Mouse (Mus musculus) cerebellum, postnatal 4 days (tissue): ENCODE data around the gene Mrpl37.
"Not testable (repeated sequence)": the region's sequence is repeated elsewhere in the genome, so short reads cannot be mapped to it uniquely, and the experiment has no call there.

Experiments
- DNase-seq, 2 experiments: peaks; one replicate each; pipeline ENCODE4 v3.0.0; 2022; ENCODE audit warnings: low spot score in 2 of 2, mixed read lengths in 1 of 2

The Mrpl37 gene

DNA sequence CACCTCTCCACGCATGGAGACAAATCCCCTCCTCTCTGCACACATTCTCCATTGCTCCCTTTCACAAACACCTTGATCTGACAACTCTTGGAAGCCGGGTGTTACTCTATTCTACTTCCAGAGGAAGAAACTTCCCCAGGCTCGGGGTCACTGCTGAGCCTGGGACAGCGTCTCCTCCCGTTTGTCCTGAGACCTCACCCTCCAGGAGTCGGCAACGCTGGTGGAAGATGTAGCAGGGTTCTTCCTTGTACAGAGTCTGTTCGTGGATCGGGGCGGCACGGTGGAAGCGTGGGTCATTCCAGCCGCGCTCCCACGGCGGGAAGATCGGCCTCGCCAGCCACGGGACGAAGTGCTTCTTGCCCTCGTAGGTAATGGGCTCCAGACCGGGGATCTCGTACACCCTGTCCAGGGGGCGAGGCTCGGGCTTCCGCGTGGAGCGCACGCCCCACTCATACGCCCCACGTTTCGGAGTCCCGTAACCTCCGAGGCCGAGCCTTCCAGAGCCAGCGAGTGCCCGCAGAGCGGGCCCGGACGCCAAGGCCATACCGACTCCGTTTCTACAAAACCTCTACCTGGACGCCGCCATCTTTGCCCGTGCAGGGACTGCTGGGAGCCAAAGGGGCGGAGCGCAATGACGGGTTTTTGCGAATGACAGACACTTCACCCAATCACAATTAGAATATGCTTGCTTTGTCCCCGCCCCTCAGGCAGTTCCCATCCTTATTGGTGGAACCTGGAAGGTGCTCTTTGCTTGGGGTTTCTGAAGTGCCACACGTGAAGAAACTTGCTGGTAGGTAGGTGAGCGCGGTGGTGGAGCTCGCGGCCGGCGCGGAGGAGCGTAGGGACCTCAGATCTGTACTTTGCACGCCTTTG, at the start of gene Mrpl37, which contains the start of gene Cyb5rl:
TSS of gene Mrpl37 (minus strand) at position 617 of the 873 bp plus-strand sequence.
TSS of gene Cyb5rl (plus strand) at position 737 of the 873 bp plus-strand sequence.
- DNase-seq = peak; percentile 87 to 96

DNA sequence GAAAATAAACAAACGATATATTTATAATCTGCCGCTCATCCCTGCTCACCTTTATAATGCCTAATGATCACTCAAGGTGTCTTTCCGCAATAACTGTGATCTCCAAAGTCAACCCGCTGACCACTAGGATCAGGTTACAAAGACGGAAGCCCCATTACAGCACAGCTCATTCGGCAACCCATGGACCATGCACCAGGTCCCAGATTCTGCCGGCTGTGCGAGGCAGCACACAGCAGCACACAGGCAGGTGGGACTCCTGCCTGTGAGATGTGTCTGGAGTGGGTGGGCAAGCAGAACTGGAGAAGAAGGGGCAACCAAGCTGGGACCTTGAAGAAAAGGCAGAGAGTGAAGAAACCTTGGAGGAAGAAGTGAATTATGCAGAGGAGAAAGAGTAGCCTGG, 47.6 kb upstream of the Mrpl37 start:
- no peak for DNase-seq

GRCm38 (mm10) chr4:107109181-107109580, 42.5 kb upstream of the Mrpl37 start:
- DNase-seq = not testable (repeated sequence)

DNA sequence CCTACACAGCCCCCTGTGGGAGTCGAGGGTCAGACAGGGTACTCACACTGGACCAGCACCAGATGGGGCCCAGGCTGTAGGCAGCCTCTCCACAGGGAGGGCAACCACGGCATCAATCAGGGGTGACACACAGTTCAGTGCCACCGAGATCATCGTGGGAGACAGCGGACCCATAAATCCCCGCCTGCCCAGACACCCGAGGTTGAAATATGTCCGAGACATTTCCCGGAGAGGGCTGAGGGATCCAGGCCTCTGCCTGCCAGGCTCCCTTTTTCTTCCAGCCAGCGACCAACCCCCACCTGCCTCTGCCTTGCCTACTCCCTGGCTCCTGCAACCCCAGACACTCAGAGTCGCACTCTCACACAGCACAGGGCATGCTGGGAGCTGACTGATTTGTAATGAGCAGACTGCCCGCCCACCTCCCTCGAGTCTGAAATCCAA, 41.6 kb upstream of the Mrpl37 start:
- DNase-seq = no peak

- DNase-seq = no peak
Observed at GRCm38 (mm10) chr4:107106777-107107176, 40.1 kb upstream of the Mrpl37 start.

DNA sequence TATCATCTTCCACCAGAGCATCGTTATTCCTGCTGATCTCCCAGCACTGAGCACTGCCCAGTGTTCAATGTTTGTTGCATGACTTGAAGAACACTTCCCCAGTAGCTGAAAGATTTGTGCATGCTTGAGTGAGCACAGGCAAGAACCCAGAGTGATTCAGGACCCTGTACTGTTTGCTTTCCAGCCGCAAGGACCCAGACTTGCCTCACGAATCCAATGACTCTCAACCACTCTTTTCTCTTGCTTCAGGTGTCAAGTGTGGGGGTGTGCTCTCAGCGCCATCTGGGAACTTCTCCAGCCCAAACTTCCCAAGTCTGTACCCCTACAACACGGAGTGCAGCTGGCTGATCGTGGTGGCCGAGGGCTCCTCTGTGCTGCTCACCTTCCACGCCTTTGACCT, 35.6 kb upstream of the Mrpl37 start:
- no peak for DNase-seq

DNA sequence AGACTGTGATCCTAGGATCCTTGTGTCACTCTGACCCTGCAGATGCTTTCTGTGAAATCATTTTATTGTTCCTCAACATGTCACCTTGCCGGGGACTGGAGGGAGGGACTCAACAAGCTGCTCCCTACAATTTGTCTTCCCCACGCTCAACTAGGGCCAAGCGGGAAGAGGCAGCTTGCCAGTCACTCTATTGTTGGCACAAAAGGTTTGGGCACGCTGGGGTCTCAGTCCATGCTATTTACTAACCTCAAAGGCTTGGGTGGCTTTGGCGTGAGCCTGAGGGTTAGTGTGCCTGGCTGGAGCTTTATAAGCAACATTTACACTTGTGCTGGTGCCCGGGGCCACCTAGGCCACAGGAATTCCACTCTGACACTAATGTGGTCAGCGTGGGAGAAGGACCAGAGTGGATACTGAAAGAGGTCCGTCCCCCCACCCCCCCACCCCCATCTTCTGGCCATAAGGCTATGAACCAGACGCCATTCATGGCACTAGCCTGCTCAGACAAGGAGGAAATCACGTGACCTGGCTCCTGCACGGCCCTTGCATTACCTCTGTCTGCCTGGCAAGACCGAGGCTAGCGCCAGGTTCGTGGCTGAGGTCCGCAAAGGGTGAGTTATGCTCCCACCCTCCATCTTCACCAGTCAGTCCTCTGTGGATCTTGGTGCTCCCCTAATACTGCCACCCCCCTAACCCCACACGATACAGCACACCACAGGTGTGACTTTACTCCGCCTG, 32.3 kb upstream of the Mrpl37 start:
- no peak for DNase-seq

- DNase-seq = no peak
Observed at GRCm38 (mm10) chr4:107098375-107098774, 31.7 kb upstream of the Mrpl37 start.

- DNase-seq = no peak
Observed at GRCm38 (mm10) chr4:107097871-107098270, 31.2 kb upstream of the Mrpl37 start.

DNA sequence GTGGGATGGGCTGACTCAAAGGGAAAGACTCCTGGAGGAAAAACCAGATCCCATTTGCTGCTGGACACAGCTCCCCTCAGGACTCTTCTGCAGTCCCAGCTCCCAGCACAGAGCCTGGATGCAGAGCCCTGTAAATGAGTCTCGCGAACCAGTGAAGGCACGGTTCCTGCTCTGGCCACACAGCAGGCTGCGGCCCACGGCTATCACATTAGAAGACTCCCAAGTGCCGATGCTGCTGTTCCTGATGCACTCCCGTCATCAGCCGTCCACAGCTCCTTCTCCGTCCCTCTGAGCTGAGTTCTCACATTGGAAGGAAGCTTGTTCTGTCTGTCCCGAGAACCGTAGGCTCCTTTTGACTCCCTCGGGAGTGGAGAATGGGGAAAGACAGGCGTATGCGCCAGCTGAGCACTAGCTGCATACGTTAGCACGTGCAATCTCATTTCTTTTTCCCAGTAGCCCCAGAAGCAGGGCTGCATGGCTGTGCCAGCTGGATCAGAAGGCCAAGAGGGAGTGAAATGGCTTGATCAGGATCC, 30.2 kb upstream of the Mrpl37 start, which contains the start of gene Cdcp2:
TSS of gene Cdcp2 (plus strand) at position 51 of the 533 bp plus-strand sequence.
- DNase-seq = no peak

- DNase-seq = peak in 1 of 2 experiments; percentile 60
Observed at GRCm38 (mm10) chr4:107096043-107096442, 29.4 kb upstream of the Mrpl37 start.

- no peak for DNase-seq
Observed at GRCm38 (mm10) chr4:107094484-107095187, 28.0 kb upstream of the Mrpl37 start.

DNA sequence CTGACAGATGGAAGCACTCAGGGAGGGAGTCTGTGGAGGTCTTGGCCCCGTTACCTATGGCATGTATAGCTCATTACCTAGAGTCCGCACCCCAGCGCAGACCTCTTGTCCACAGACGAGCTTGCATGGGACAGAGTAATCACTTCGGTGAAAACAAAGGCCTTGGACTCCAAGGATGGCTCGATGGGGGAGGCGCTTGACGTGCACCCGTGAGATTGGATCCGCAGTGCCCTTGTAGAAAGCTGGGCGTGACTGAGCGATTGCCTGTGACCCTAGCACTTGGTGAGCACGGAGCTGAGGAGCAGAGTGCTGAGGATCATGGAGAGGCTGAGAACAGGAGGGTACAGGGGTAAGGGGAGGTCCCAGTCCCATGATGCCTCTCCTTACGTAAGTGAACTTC, 25.0 kb upstream of the Mrpl37 start:
- DNase-seq = no peak

DNA sequence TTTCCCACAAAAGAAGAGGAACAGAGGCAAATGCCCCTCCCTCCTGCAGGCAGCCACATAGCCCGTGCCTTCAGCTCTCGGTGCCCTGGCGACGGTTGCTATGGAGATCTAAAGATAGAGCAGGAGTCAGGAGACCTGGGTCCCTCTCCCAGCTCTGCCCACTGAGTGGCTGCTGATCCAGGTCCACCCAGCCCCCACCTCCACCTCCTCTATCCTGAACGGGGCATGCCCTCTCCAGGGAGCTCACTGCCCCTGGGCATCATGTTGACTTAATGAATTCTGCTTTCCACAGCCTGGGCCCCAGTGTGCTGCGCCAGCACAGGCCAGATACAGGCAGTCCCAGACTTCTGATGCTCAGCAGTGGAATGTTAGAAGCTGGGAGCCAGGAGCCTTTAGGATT, 18.2 kb upstream of the Mrpl37 start:
- DNase-seq = peak in 1 of 2 experiments; percentile 48

DNA sequence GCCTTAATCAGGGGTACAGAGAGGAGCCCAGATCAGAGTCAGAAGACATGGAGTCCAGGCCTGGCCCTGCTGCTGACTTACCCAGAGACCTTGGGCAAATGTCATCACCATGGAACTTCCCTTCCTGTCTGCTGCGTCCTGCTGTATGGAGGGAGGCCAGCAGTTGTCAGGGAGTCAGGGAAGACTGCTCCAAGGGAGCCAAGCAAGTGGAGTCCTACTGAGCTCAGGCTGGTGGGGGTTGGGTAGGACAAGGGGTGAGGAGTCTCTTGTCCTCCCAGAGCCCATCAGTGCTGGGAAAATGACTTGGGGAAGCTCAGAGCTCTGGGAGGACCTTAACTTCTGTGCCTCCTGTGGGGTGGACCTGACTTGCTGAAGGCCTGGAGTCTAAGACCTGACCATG, 17.7 kb upstream of the Mrpl37 start:
- DNase-seq = no peak

DNA sequence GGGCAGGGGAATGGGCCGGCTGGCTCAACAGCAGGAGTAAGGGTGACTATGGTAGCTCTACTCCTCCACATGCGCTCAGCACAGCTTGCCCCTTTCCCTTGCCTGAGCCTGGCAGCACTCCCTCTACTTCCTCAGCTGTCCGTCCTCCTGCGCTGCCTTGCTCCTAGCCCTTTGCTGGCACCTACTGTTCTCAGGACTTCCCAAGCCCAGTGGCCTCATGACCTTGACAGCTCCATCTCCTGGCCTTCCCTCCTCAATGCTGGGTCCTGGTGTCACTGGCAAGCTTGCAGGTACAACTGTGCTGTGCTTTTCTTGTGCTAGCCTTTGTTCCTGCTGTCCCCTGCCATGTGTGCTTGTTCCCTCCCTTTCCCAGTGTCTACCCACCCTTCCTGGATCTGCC, 16.5 kb upstream of the Mrpl37 start:
- no peak for DNase-seq

- no peak for DNase-seq
Observed at GRCm38 (mm10) chr4:107082185-107082584, 15.5 kb upstream of the Mrpl37 start.

GRCm38 (mm10) chr4:107079716-107080115, 13.0 kb upstream of the Mrpl37 start:
- no peak for DNase-seq

GRCm38 (mm10) chr4:107078894-107079293, 12.2 kb upstream of the Mrpl37 start:
- DNase-seq = no peak

DNA sequence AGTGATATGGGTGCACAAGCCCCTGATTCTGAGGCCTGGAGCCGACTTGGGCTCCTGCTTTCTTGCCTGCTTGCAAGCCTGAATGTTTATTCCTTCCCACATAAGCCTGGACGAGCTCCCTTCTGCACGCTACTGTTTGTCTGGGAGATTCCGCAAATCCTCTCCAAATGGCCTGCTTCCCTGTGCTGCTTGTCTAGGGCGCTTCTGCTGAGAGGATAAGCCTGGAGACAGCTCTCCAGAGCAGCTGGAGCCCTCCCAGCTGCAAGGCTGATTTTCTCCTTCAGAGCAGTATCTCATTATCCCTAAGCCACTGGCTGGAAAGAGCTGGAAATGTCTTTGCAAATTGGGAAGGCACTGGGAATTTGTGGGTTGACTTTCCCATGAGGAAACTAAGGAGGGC, 8.8 kb upstream of the Mrpl37 start:
- no peak for DNase-seq

DNA sequence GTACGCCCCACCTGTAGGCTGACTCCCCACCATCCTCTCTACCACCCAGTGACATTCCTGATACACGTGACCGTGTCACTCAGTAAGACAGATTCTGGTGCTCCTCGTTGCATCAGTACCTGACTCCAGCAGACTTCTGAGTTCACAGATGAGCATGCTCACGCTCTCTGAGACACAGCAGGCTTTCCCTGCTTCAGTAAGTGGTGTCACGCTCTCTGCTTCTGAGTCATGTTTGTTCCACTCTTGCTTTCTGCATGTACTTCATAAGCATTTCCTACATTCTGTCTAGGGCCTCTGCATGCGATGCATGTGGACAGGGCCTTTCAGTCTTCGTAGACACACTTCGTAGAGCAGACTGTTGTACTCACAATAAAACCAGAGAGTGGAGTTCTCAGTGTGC, 5.7 kb upstream of the Mrpl37 start:
- DNase-seq = no peak
